Mouse (Mus musculus) brain, embryonic 14.5 days (tissue): Measurements from ENCODE around the gene Syndig1l.

Experiments
- CTCF ChIP-seq: fragments of 200-500 bp; IDR thresholded peaks from 2 replicates; pipeline ENCODE4 v1.5.1; 2012; ENCODE audit warnings: inconsistent platforms, mild to moderate bottlenecking, moderate library complexity, borderline replicate concordance; ENCODE audit not compliant: insufficient read depth, insufficient read length; ENCODE audit errors: extremely low read depth
- POLR2A ChIP-seq: fragments of 200-500 bp; IDR thresholded peaks from 2 replicates; pipeline ENCODE4 v1.6.1; 2012; ENCODE audit warnings: mild to moderate bottlenecking, inconsistent platforms, borderline replicate concordance; ENCODE audit not compliant: poor library complexity, insufficient read depth, insufficient read length, severe bottlenecking; ENCODE audit errors: extremely low read depth

- TF ChIP-seq POLR2A, result no peak
- no peak for TF ChIP-seq CTCF
Measured at GRCm38 (mm10) chr12:84743496-84743895, 44.9 kb upstream of the Syndig1l start.
